Mouse (Mus musculus) cerebral cortex, adult 2 months (tissue): ENCODE measurements around the gene Cdc25a.

Experiments
- WGBS: fragments of 180-500 bp; shearing (Covaris S2); methylation state at CpG from one replicate; pipeline ENCODE4 v1.1.7; 2018; 5-methylcytosine and 5-hydroxymethylcytosine counted together

Cdc25a gene

GRCm38 (mm10) chr9:109932756-109933375 lies 57.5 kb downstream of the Cdc25a start:
- WGBS = 1% methylated on average over 12 of the region's 12 CpGs

DNA sequence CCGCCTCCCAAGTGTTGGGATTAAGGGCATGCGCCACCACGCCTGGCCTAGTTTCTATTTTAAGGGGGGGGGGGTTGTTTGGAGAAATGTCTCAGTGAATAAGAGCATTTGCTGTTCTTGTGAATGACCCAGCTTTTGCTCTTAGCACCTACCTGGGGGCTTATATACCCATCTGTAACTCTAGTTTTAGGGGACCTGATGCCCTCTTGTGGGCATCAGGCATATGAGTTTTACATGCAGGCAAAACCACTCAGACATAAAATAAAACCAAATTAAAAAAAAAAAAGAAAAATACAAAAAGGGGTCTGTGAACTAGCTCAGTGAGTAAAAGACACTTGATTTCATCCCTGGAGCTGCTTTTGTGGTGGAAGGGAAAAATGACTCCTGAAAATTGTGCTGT lies 64.0 kb downstream of the Cdc25a start:
- 89% methylated on average over 3 of the region's 3 CpGs for WGBS

GRCm38 (mm10) chr9:109942796-109943195 lies 67.4 kb downstream of the Cdc25a start:
- WGBS = 71% methylated on average over 4 of the region's 4 CpGs
